ENCODE assay signal across 26 mouse cellular contexts in the genomic region with DNA sequence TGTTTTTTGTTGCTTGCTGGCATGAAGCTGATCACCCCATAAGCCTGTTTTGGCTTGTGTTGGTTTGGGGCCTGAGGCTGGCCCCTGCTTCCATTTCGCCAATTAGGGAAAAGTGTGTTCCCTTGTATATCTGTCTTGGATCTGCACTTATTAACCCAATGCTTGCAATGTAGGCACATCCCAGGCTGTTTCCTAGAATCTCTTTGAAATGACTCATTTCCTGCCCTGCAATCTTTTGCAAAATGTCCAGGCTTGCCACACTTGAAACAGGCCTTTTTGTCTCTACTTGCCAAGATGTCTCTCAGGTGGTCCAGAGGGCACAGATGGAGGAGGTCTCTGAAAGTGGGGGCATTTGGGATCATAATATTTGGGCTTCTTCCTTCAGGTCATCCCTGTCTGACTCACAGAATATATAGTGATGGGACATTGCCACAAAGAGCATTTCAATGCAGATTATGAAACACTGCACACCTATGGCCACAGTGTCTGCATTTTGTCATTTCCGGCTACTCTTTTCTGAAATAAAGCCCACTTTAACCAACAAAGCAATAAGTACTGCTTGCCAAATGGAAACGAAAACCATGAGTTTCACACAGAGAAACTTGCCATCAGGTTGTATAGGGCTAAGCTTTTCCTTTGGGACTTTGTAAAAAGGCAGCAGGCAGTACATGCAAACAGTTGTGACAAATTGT.
"Had no signal": no experiment of that assay in that cellular context is flagged by ENCODE, and none has a peak within 500 bp of the region (broad histone marks: within the 10 kb centered on the region; RNA-seq: fewer than 3 reads in every experiment).

No protein-coding gene starts in this region.

- H3K27me3 ChIP-seq: heart, embryonic 12.5 days; hindbrain, embryonic 12.5 days; intestine, embryonic 15.5 days; limb, embryonic 13.5 days; limb, embryonic 15.5 days; liver, embryonic 13.5 days; liver, embryonic 15.5 days had no signal

- H3K27ac ChIP-seq: heart, adult 2 months; heart, embryonic 10.5 days; hindbrain, embryonic 10.5 days; hindbrain, embryonic 12.5 days; hindbrain, embryonic 14.5 days; intestine, embryonic 15.5 days; layer of hippocampus, adult 2 months; left cerebral cortex, adult 2 months; limb, embryonic 13.5 days; limb, embryonic 15.5 days; liver, embryonic 13.5 days; liver, embryonic 15.5 days had no signal

- H3K36me3 ChIP-seq: heart, embryonic 10.5 days; heart, embryonic 12.5 days; hindbrain, embryonic 10.5 days; hindbrain, embryonic 12.5 days; intestine, embryonic 15.5 days; limb, embryonic 13.5 days; limb, embryonic 15.5 days; liver, embryonic 13.5 days; liver, embryonic 15.5 days had no signal

- H3K9ac ChIP-seq: forebrain, postnatal 0 days; heart, embryonic 12.5 days; hindbrain, embryonic 12.5 days; hindbrain, embryonic 14.5 days; intestine, embryonic 15.5 days; limb, embryonic 13.5 days; limb, embryonic 15.5 days; liver, embryonic 13.5 days; liver, embryonic 15.5 days had no signal

- H3K4me3 ChIP-seq: heart, adult 2 months; heart, embryonic 10.5 days; heart, embryonic 12.5 days; hindbrain, embryonic 10.5 days; hindbrain, embryonic 12.5 days; intestine, embryonic 15.5 days; layer of hippocampus, adult 2 months; left cerebral cortex, adult 2 months; limb, embryonic 13.5 days; limb, embryonic 15.5 days; liver, embryonic 13.5 days; liver, embryonic 15.5 days had no signal

- H3K9me3 ChIP-seq: heart, embryonic 10.5 days; limb, embryonic 15.5 days; liver, embryonic 13.5 days; liver, embryonic 15.5 days had no signal

- H3K4me2 ChIP-seq: heart, embryonic 12.5 days; hindbrain, embryonic 12.5 days; hindbrain, embryonic 14.5 days; intestine, embryonic 15.5 days; limb, embryonic 13.5 days; limb, embryonic 15.5 days; liver, embryonic 11.5 days; liver, embryonic 13.5 days; liver, embryonic 15.5 days had no signal

- H3K4me1 ChIP-seq: heart, embryonic 10.5 days; heart, embryonic 12.5 days; hindbrain, embryonic 10.5 days; hindbrain, embryonic 12.5 days; intestine, embryonic 15.5 days; limb, embryonic 13.5 days; limb, embryonic 15.5 days; liver, embryonic 13.5 days; liver, embryonic 15.5 days had no signal

- ATAC-seq: forebrain, postnatal 0 days; hindbrain, embryonic 16.5 days; inflammation-experienced regulatory T-cells, adult 6 months; intestine, embryonic 15.5 days; intestine, postnatal 0 days had no signal

- DNase-seq: forebrain, postnatal 0 days; gastrocnemius, postnatal 25 days; heart, adult 11 months; heart, adult 2 months; heart, postnatal 10 days; heart, postnatal 4 days; kidney, adult 2 months; kidney, postnatal 10 days; kidney, postnatal 25 days; kidney, postnatal 4 days; liver, embryonic 13.5 days had no signal
